Mouse (Mus musculus): ENCODE measurements around the gene Gm5771. TPM values are rescaled to one million over a fixed set of nuclear protein-coding genes. Genes with fewer than 3 reads are reported as not detected.

Gm5771 gene
- polyA plus RNA-seq, 2 experiments: not detected

Other genes with a start within 250 kb of the Gm5771 start
- not detected in 2 replicates for gene Try4, start 90.1 kb upstream of the Gm5771 start, polyA plus RNA-seq (2012; rRNA removed)
- not detected in 2 replicates for gene Try4, start 90.1 kb upstream of the Gm5771 start, polyA plus RNA-seq (2014; fragmentation: Nextera tagmentation; extraction: Ambion mirVana)
- gene Try5, start 75.5 kb upstream of the Gm5771 start, polyA plus RNA-seq (2012; rRNA removed): not detected in 2 replicates
- not detected in 2 replicates for gene Try5, start 75.5 kb upstream of the Gm5771 start, polyA plus RNA-seq (2014; fragmentation: Nextera tagmentation; extraction: Ambion mirVana)
- gene Try10, start 38.3 kb upstream of the Gm5771 start, polyA plus RNA-seq (2012; rRNA removed): not detected in 2 replicates
- not detected in 2 replicates for gene Try10, start 38.3 kb upstream of the Gm5771 start, polyA plus RNA-seq (2014; fragmentation: Nextera tagmentation; extraction: Ambion mirVana)
- gene Prss3, start 14.7 kb upstream of the Gm5771 start, polyA plus RNA-seq (2012; rRNA removed): not detected in 2 replicates
- not detected in 2 replicates for gene Prss3, start 14.7 kb upstream of the Gm5771 start, polyA plus RNA-seq (2014; fragmentation: Nextera tagmentation; extraction: Ambion mirVana)
- not detected in 2 replicates for gene Gm10334, start 53.8 kb downstream of the Gm5771 start, polyA plus RNA-seq (2012; rRNA removed)
- gene Gm10334, start 53.8 kb downstream of the Gm5771 start, polyA plus RNA-seq (2014; fragmentation: Nextera tagmentation; extraction: Ambion mirVana): not detected in 2 replicates
- gene Prss1, start 66.6 kb downstream of the Gm5771 start, polyA plus RNA-seq (2012; rRNA removed): not detected in 2 replicates
- gene Prss1, start 66.6 kb downstream of the Gm5771 start, polyA plus RNA-seq (2014; fragmentation: Nextera tagmentation; extraction: Ambion mirVana): not detected in 2 replicates
- 0.06 and 0.22 TPM in 2 replicates for gene Prss2, start 129.4 kb downstream of the Gm5771 start, polyA plus RNA-seq (2012; rRNA removed)
- 0.29 TPM in 1 of 2 replicates, not detected in the other for gene Prss2, start 129.4 kb downstream of the Gm5771 start, polyA plus RNA-seq (2014; fragmentation: Nextera tagmentation; extraction: Ambion mirVana)
- 0.49 and 0.58 TPM in 2 replicates for gene Ephb6, start 213.1 kb downstream of the Gm5771 start, polyA plus RNA-seq (2012; rRNA removed)
- gene Ephb6, start 213.1 kb downstream of the Gm5771 start, polyA plus RNA-seq (2014; fragmentation: Nextera tagmentation; extraction: Ambion mirVana): 0.36 and 1.0 TPM in 2 replicates
- 0.03 and 0.08 TPM in 2 replicates for gene Trpv6, start 244.0 kb downstream of the Gm5771 start, polyA plus RNA-seq (2012; rRNA removed)
- gene Trpv6, start 244.0 kb downstream of the Gm5771 start, polyA plus RNA-seq (2014; fragmentation: Nextera tagmentation; extraction: Ambion mirVana): not detected in 2 replicates

Measured in liver, embryonic 14.5 days (tissue).